Mouse (Mus musculus) myocyte (in vitro differentiated cells): ENCODE data around the gene Scgb1b18. TPM values are rescaled to one million over a fixed set of nuclear protein-coding genes. Genes with fewer than 3 reads are reported as not detected.
"Not testable (repeated sequence)": the region's sequence is repeated elsewhere in the genome, so short reads cannot be mapped to it uniquely, and the experiment has no call there.

Source experiments
- H3K27me3 ChIP-seq: one replicate; pipeline ENCODE4 v1.6.1; 2011; ENCODE audit not compliant: control insufficient read depth, insufficient read depth, insufficient read length
- H3K36me3 ChIP-seq: one replicate; pipeline ENCODE4 v1.6.1; 2011; ENCODE audit not compliant: control insufficient read depth, insufficient read depth
- H3K4me2 ChIP-seq: one replicate; pipeline ENCODE4 v1.6.1; 2011; ENCODE audit warnings: low read depth, control low read depth
- H3K4me3 ChIP-seq: one replicate; pipeline ENCODE4 v1.5.1; 2011; ENCODE audit warnings: mild to moderate bottlenecking, control low read depth, moderate library complexity
- H3K79me2 ChIP-seq: one replicate; pipeline ENCODE4 v1.6.1; 2011; ENCODE audit not compliant: control insufficient read depth, insufficient read depth
- H3ac ChIP-seq: one replicate; pipeline ENCODE4 v1.6.1; 2011; ENCODE audit not compliant: control insufficient read depth, insufficient read length
- polyA plus RNA-seq: library from polyadenylated mRNA; unstranded; fragments of >200 nt; fragmentation: generic; extraction: Trizol; gene quantifications from one replicate; pipeline ENCODE4 v1.2.1, GENCODE M21; 2012; ENCODE audit warnings: missing spikeins

Gene Scgb1b18
- not detected for polyA plus RNA-seq

- H3K27me3 ChIP-seq, H3K4me2 ChIP-seq, H3K79me2 ChIP-seq, H3ac ChIP-seq, H3K4me3 ChIP-seq, H3K36me3 ChIP-seq: not testable (repeated sequence)
Measured at GRCm38 (mm10) chr7:33185268-33185667, at the start of gene Scgb1b18. Gene Scgb1b18 (plus strand): TSS chr7:33185568.

- H3K4me2 ChIP-seq, H3K27me3 ChIP-seq, H3K36me3 ChIP-seq, H3ac ChIP-seq, H3K79me2 ChIP-seq, H3K4me3 ChIP-seq: not testable (repeated sequence)
Measured at GRCm38 (mm10) chr7:33173764-33174163, 11.6 kb upstream of the Scgb1b18 start, which contains the start of gene Scgb2b18. Gene Scgb2b18 (minus strand): TSS chr7:33173864.

Other genes with a start within 250 kb of the Scgb1b18 start
- not detected for gene Scgb2b17, start 129.0 kb upstream of the Scgb1b18 start, polyA plus RNA-seq
- not detected for gene Scgb1b17, start 122.1 kb upstream of the Scgb1b18 start, polyA plus RNA-seq
- gene Scgb2b18, start 11.7 kb upstream of the Scgb1b18 start, polyA plus RNA-seq: not detected
- gene Scgb2b19, start 94.8 kb downstream of the Scgb1b18 start, polyA plus RNA-seq: not detected
- not detected for gene Scgb1b19, start 101.7 kb downstream of the Scgb1b18 start, polyA plus RNA-seq
- gene Scgb2b20, start 180.8 kb downstream of the Scgb1b18 start, polyA plus RNA-seq: not detected
- not detected for gene Scgb1b20, start 187.7 kb downstream of the Scgb1b18 start, polyA plus RNA-seq